Mouse (Mus musculus) kidney, adult 2 months (tissue): ENCODE measurements around the gene Brca1.

Experiments used
- CTCF ChIP-seq: fragments of 200-500 bp; conservative IDR thresholded peaks from 2 replicates; pipeline ENCODE4 v1.5.1; 2011; ENCODE audit warnings: low read depth, mild to moderate bottlenecking, control low read depth, low read length, moderate library complexity, mixed read lengths; ENCODE audit not compliant: insufficient read depth, insufficient read length
- POLR2A ChIP-seq: fragments of 200-500 bp; IDR thresholded peaks from one replicate; pipeline ENCODE4 v1.6.1; 2011; ENCODE audit warnings: low read depth, low read length, control low read depth

GRCm38 (mm10) chr11:101469155-101469554 is 82.6 kb downstream of the Brca1 start:
- no peak for TF ChIP-seq CTCF
- no peak for TF ChIP-seq POLR2A
